Mouse (Mus musculus) small intestine, adult 2 months (tissue): Measurements from ENCODE around the gene 2200002D01Rik.

Experiments
- CTCF ChIP-seq: fragments of 200-500 bp; IDR thresholded peaks from 2 replicates; pipeline ENCODE4 v1.5.1; 2012; ENCODE audit warnings: low read depth, mild to moderate bottlenecking, control low read depth, inconsistent platforms, low read length, moderate library complexity, mixed read lengths; ENCODE audit not compliant: insufficient replicate concordance, insufficient read length; ENCODE audit errors: extremely low read depth
- POLR2A ChIP-seq: fragments of 200-500 bp; IDR thresholded peaks from 2 replicates; pipeline ENCODE4 v1.6.1; 2012; ENCODE audit warnings: low read depth, mild to moderate bottlenecking, control low read depth, inconsistent platforms, low read length, moderate library complexity

GRCm38 (mm10) chr7:29257368-29257767 is 9.1 kb upstream of the 2200002D01Rik start:
- TF ChIP-seq POLR2A (no peak), CTCF (no peak)
